Mouse (Mus musculus) testis, postnatal 10 days (tissue): ENCODE measurements around the gene Ptprn.

Source experiments
- DNase-seq: peaks from one replicate; pipeline ENCODE4 v3.0.0; 2021; ENCODE audit warnings: low spot score

Gene Ptprn

GRCm38 (mm10) chr1:75264091-75264880 lies at the start of gene Ptprn:
Gene Ptprn (minus strand): TSS chr1:75264502.
- no peak for DNase-seq

GRCm38 (mm10) chr1:75311694-75312093 lies 47.4 kb upstream of the Ptprn start:
- no peak for DNase-seq

- peak; percentile 57 for DNase-seq
Measured at GRCm38 (mm10) chr1:75304662-75305061, 40.4 kb upstream of the Ptprn start.

GRCm38 (mm10) chr1:75294294-75294693 lies 30.0 kb upstream of the Ptprn start:
- no peak for DNase-seq

- no peak for DNase-seq
Measured at GRCm38 (mm10) chr1:75293331-75293701, 29.0 kb upstream of the Ptprn start.

- no peak for DNase-seq
Measured at GRCm38 (mm10) chr1:75292476-75293330, 28.4 kb upstream of the Ptprn start.

GRCm38 (mm10) chr1:75291321-75291720 lies 27.0 kb upstream of the Ptprn start:
- no peak for DNase-seq

- no peak for DNase-seq
Measured at GRCm38 (mm10) chr1:75290582-75290981, 26.3 kb upstream of the Ptprn start.

- no peak for DNase-seq
Measured at GRCm38 (mm10) chr1:75289888-75290431, 25.7 kb upstream of the Ptprn start.

GRCm38 (mm10) chr1:75289376-75289775 lies 25.1 kb upstream of the Ptprn start:
- DNase-seq = no peak

GRCm38 (mm10) chr1:75284911-75285310 lies 20.6 kb upstream of the Ptprn start:
- DNase-seq = no peak

- DNase-seq = no peak
Measured at GRCm38 (mm10) chr1:75283017-75283416, 18.7 kb upstream of the Ptprn start.

- DNase-seq = no peak
Measured at GRCm38 (mm10) chr1:75278228-75278627, 13.9 kb upstream of the Ptprn start, which contains the start of gene Resp18. Gene Resp18 (minus strand): TSS chr1:75278415.

GRCm38 (mm10) chr1:75277195-75278188 lies 13.2 kb upstream of the Ptprn start:
- DNase-seq = peak; percentile 84

- DNase-seq = peak; percentile 89
Measured at GRCm38 (mm10) chr1:75262969-75263951, 1.0 kb downstream of the Ptprn start.

GRCm38 (mm10) chr1:75261278-75261677 lies 3.0 kb downstream of the Ptprn start:
- DNase-seq = no peak

GRCm38 (mm10) chr1:75255516-75256046 lies 8.7 kb downstream of the Ptprn start:
- peak; percentile 49 for DNase-seq

GRCm38 (mm10) chr1:75254625-75255013 lies 9.7 kb downstream of the Ptprn start:
- DNase-seq = no peak

GRCm38 (mm10) chr1:75253849-75254624 lies 10.3 kb downstream of the Ptprn start:
- peak; percentile 92 for DNase-seq
